Mouse (Mus musculus) midbrain, embryonic 11.5 days (tissue): ENCODE data around the gene Ikzf1. TPM values are rescaled to one million over a fixed set of nuclear protein-coding genes. Genes with fewer than 3 reads are reported as not detected.

Source experiments
- ATAC-seq: fragments of 200-750 bp; cut with Nextera tagmentation; 2 replicates; pipeline ENCODE4 v1.8.0; 2017; ENCODE audit warnings: moderate TSS enrichment, moderate library complexity; ENCODE audit not compliant: low FRiP score
- DNase-seq: peaks from one replicate; pipeline ENCODE4 v3.0.0; 2015; ENCODE audit warnings: low spot score; ENCODE audit errors: missing footprints
- H3K27ac ChIP-seq: fragments of 300-500 bp; sonication (generic); 2 replicates; pipeline ENCODE4 v1.5.1; 2014; ENCODE audit warnings: low read depth, low read length
- H3K27me3 ChIP-seq: fragments of 300-500 bp; sonication (generic); 2 replicates; pipeline ENCODE4 v1.6.1; 2014; ENCODE audit warnings: mild to moderate bottlenecking, low read length, moderate library complexity, mixed read lengths; ENCODE audit not compliant: control insufficient read depth, insufficient read depth
- H3K36me3 ChIP-seq: fragments of 300-500 bp; sonication (generic); 2 replicates; pipeline ENCODE4 v1.6.1; 2014; ENCODE audit warnings: mild to moderate bottlenecking, low read length, moderate library complexity, mixed read lengths; ENCODE audit not compliant: control insufficient read depth, insufficient read depth
- H3K4me1 ChIP-seq: fragments of 300-500 bp; sonication (generic); 2 replicates; pipeline ENCODE4 v1.6.1; 2014; ENCODE audit warnings: low read length; ENCODE audit not compliant: control insufficient read depth, insufficient read depth
- H3K4me2 ChIP-seq: fragments of 300-500 bp; sonication (generic); 2 replicates; pipeline ENCODE4 v1.6.1; 2014; ENCODE audit warnings: mild to moderate bottlenecking, moderate library complexity
- H3K4me3 ChIP-seq: fragments of 300-500 bp; sonication (generic); 2 replicates; pipeline ENCODE4 v1.5.1; 2014; ENCODE audit warnings: low read depth, low read length
- H3K9ac ChIP-seq: fragments of 300-500 bp; sonication (generic); 2 replicates; pipeline ENCODE4 v1.6.1; 2014; ENCODE audit warnings: low read length
- H3K9me3 ChIP-seq: fragments of 300-500 bp; sonication (generic); 2 replicates; pipeline ENCODE4 v1.6.1; 2016; ENCODE audit warnings: low read length; ENCODE audit not compliant: control insufficient read depth
- WGBS: fragments of 180-500 bp; shearing (Covaris S2); extraction: QIAGEN DNeasy Blood & Tissue Kit; methylation state at CpG from one replicate; pipeline ENCODE4 v1.1.7; 2014; 5-methylcytosine and 5-hydroxymethylcytosine counted together
- polyA plus RNA-seq: library from polyadenylated mRNA; unstranded; fragments of >200 nt; fragmentation: Nextera tagmentation; extraction: Ambion mirVana; gene quantifications from 2 replicates; pipeline ENCODE4 v1.2.1, GENCODE M21; 2014

Gene Ikzf1
- polyA plus RNA-seq, 1 experiment from 2014 or later: 2.7 TPM

DNA sequence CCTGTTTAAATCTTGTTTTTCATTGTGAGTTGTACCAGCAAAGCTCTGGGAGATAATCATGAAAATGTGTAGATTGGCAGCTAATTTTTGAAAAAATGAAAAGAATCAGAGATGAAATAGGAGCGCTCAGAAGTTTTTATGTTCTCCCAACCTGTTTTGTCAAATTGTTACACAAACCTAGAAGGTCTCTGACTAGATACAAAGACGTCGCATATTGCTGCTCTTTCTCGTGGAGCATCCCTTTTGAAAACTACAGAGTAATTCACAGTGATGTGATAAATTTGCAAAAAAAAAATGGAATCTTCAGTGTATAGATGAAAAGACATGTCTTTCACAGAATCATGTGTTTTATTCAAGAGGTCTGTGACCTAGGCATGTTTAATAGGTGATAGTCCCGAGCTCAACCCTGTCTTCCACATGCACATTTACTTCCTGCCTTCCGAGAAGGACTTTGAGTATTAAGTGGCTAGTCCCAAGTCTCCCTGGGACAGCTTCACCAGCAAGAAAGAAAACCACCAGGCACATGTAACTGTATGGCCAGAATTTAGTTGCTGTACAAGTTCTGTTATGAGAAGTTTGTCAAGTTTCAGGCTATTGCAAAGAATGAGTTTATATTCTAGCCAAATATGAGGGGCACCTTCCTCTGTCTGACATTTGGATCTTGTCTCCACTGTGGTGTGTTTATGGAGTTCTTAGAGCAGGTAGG, 9.8 kb downstream of the Ikzf1 start:
- no peak overlapping the region for H3K9ac ChIP-seq
- H3K36me3 ChIP-seq: no peaks in the 10 kb centered on the region
- no peaks in the 10 kb centered on the region for H3K27me3 ChIP-seq
- H3K27ac ChIP-seq: no peak overlapping the region
- H3K9me3 ChIP-seq: no peaks in the 10 kb centered on the region
- peak; percentile 12 for DNase-seq
- ATAC-seq: no peak
- 91% methylated on average over 6 of the region's 6 CpGs for WGBS
- H3K4me3 ChIP-seq: no peak overlapping the region
- H3K4me2 ChIP-seq: no peak overlapping the region
- H3K4me1 ChIP-seq: no peaks in the 10 kb centered on the region

DNA sequence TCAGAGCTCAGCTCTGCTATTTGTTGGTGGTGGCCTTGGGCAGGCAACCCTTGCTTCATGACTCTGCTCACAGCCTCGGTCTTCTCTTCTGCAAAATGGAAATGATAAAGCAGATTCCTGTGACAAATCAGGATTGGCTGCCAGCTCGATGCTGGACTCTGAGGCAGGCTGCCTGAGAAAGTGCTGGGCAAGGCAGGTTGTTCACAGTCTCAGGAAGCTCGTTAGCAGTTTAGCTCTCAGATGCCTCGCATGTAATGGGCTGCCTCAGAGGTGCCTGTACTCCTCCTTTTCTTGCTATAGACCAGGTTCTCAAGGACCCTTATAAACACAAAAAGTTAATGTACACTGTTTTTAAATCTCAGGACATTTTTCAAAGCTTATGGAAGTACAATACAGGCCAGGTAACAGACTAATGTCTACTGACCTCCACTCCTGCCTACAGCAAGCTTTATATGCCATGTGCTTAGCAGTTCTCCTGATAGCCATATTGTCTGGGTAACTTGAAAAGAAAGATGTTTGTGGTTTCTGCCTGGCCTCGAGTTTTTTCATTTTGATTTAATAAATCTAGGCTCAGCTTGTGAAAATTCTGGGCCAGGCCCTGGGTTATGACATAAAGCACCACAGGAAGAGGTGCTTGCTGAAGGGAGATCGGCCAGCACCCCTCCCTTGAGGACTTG, 10.5 kb downstream of the Ikzf1 start:
- DNase-seq (no peak), ATAC-seq (no peak)
- no peak overlapping the region for H3K9ac ChIP-seq
- no peak overlapping the region for H3K4me3 ChIP-seq
- no peaks in the 10 kb centered on the region for H3K27me3 ChIP-seq
- H3K27ac ChIP-seq: no peak overlapping the region
- H3K36me3 ChIP-seq: no peaks in the 10 kb centered on the region
- H3K9me3 ChIP-seq: no peaks in the 10 kb centered on the region
- no peak overlapping the region for H3K4me2 ChIP-seq
- 78% methylated on average over 6 of the region's 6 CpGs for WGBS
- H3K4me1 ChIP-seq: no peaks in the 10 kb centered on the region

DNA sequence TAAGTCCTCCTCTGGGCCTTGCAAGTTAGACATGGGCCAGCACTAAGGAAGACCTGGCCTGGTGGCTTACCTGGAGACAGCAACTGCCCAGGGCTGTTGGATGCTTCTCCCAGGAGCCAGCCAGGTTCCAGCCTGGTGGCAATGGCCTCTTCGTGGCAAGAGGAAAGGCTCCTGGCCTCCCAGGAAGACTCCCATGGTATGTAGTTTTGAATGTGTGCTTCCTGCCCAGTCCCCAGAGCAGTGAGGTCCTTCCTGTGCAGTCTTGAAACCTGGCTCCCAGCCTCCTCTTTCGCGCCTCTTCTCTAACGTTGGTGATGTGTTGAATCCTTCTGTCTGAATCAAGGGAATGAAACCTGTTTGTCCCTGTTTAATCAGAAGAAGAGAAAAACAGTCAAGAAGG, 11.1 kb downstream of the Ikzf1 start:
- ATAC-seq: no peak
- Histone ChIP-seq H3K27me3 (no peaks in the 10 kb centered on the region), H3K9ac (no peak overlapping the region), H3K4me1 (no peaks in the 10 kb centered on the region), H3K36me3 (no peaks in the 10 kb centered on the region), H3K9me3 (no peaks in the 10 kb centered on the region), H3K4me3 (no peak overlapping the region), H3K4me2 (no peak overlapping the region), H3K27ac (no peak overlapping the region)
- WGBS: 89% methylated on average over 4 of the region's 4 CpGs
- peak; percentile 62 for DNase-seq

DNA sequence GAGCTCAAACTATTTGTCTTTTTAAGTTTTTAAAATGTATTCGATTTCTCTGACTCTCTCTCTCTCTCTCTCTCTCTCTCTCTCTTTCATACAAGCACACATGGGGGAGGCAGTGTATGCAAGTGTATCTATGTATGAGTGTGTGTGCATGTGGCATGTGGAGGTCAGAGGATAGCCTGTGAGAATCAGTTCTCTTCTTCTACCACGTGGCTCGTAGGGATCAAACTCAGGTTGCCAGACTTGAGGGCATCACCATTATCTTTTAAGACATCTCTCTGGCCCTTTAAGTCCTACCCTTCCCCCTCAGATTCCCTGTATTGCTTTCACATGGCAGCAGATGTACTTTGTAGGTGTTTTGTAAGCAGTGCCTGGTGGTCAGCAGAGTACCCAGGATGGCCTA, 12.0 kb downstream of the Ikzf1 start:
- no peak for DNase-seq
- no peak overlapping the region for H3K9ac ChIP-seq
- H3K9me3 ChIP-seq: no peaks in the 10 kb centered on the region
- H3K36me3 ChIP-seq: no peaks in the 10 kb centered on the region
- no peak overlapping the region for H3K4me3 ChIP-seq
- no peak overlapping the region for H3K27ac ChIP-seq
- H3K4me1 ChIP-seq: no peaks in the 10 kb centered on the region
- ATAC-seq: no peak
- 87% methylated on average over 3 of the region's 3 CpGs for WGBS
- H3K27me3 ChIP-seq: no peaks in the 10 kb centered on the region
- H3K4me2 ChIP-seq: no peak overlapping the region

DNA sequence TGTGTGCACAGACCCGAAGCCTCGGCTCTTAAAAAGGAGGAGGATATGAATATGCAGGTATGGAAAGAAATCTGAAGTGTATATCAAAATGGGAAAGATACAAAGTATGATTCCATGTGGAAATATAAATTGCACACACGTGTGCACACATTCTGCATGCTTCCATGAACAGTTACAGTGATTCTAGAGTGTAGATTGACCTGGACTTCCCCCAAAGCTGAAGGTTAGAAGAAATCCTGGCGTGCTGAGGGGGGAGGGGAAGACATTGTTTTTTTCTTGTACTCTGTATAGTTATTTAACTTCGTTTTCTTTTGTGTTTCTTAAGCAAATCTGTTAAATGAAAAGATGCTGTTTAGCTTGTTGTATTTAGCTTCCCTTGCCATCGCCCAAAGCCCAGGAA, 16.6 kb downstream of the Ikzf1 start:
- no peak overlapping the region for H3K9ac ChIP-seq
- no peak overlapping the region for H3K27ac ChIP-seq
- no peaks in the 10 kb centered on the region for H3K4me1 ChIP-seq
- DNase-seq (no peak), ATAC-seq (no peak)
- WGBS: 79% methylated on average over 6 of the region's 6 CpGs
- no peaks in the 10 kb centered on the region for H3K36me3 ChIP-seq
- no peak overlapping the region for H3K4me3 ChIP-seq
- H3K4me2 ChIP-seq: no peak overlapping the region
- H3K9me3 ChIP-seq: no peaks in the 10 kb centered on the region
- H3K27me3 ChIP-seq: no peaks in the 10 kb centered on the region

DNA sequence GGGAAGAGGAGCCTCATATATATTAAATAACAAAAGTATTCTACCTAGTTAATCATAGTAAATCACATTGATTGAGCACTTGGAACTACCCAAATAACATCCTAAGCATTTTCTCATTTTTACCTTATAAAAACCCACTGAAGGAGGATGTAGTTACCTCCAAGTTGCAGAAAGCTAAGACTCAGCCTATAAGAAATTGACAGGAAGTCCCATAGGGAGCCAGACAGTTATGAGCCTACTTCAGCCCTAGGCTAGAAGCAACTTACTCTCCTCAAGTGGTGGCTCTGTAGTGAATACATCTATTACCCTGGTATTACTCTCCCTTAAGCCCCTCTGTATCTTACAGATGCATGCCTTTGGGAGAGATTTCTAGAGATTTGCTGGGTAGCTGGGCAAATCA, 19.0 kb downstream of the Ikzf1 start:
- no peak overlapping the region for H3K4me3 ChIP-seq
- no peaks in the 10 kb centered on the region for H3K36me3 ChIP-seq
- H3K4me1 ChIP-seq: no peaks in the 10 kb centered on the region
- no peak overlapping the region for H3K27ac ChIP-seq
- no peak overlapping the region for H3K4me2 ChIP-seq
- no peak for ATAC-seq
- no peak overlapping the region for H3K9ac ChIP-seq
- no peaks in the 10 kb centered on the region for H3K9me3 ChIP-seq
- DNase-seq: no peak
- H3K27me3 ChIP-seq: no peaks in the 10 kb centered on the region

DNA sequence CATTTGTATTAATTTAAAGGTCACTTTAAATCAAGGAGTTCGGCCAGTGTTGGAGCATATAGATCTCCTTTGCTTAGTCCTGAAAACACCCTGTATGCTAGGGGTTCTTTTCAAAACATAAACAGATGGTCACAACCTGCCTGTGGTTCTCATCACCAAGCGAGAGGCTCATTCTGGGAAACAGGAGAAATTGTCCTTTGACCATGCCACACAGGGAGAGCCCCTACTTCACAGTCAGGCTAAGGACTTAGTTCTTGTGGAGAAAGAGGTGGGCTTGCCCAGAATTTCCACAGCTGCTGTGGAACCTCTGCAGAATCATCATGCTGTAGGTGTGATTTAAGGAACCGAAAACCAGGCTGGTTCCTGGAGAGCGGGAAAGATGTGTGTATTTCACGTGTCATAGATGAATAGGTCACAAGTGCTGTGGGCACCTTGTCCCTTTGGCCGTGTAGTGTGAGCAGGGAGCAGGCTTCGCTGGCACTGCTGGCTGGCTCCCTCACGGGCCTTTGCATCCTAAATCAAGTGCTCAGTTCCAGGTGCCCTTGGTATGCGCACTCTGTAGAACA, 23.4 kb downstream of the Ikzf1 start:
- WGBS: 90% methylated on average over 9 of the region's 9 CpGs
- DNase-seq (peak; percentile 10), ATAC-seq (no peak)

DNA sequence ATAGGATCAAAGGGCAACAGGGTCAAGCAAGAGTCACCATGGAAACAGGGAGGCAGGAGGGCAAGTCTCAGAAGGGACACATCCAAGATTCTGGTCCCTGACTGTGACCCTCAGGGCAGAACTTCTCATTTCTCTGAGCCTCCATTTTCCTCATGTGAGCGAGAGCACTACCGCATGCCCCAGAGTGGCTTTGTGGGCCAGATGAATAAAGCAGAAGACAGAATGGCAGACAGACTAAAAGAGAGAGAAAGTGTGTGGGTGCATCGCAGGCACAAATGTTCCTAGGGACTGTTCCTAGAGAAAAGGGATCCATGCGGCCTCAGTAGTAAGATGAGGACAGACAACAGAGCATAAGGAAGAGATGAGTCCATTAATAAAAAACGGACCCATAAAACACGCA, 24.5 kb downstream of the Ikzf1 start:
- Histone ChIP-seq H3K27me3 (no peaks in the 10 kb centered on the region), H3K36me3 (no peaks in the 10 kb centered on the region), H3K9ac (no peak overlapping the region), H3K27ac (no peak overlapping the region), H3K4me2 (no peak overlapping the region), H3K9me3 (no peaks in the 10 kb centered on the region), H3K4me1 (no peaks in the 10 kb centered on the region), H3K4me3 (no peak overlapping the region)
- ATAC-seq: no peak
- DNase-seq: peak; percentile 39
- WGBS: 91% methylated on average over 6 of the region's 6 CpGs

More for the DNA sequence above, 23.4 kb downstream of the Ikzf1 start:
- Histone ChIP-seq H3K9ac (no peak overlapping the region), H3K36me3 (no peaks in the 10 kb centered on the region), H3K4me2 (no peak overlapping the region), H3K4me1 (no peaks in the 10 kb centered on the region), H3K27ac (no peak overlapping the region), H3K9me3 (no peaks in the 10 kb centered on the region), H3K27me3 (no peaks in the 10 kb centered on the region), H3K4me3 (no peak overlapping the region)

DNA sequence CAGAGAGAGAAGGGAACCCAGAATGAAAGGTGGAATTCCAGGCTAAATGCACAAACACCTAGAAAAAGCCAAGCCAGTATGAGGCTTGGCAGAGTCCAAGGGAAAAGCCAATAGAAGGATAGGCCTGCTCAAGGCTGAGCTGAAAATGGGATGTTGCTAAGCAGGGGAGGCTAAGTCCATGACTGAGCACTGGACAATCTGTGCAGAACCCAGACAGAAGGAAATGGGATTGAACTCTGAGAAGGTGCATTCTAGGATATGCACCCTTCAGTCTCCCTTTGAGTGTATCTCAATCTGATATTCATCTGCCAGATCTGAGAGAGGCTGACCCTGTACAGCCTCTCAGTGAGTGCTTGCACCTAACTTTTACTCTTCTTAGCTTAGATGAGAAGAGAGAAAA, 25.9 kb downstream of the Ikzf1 start:
- ATAC-seq (no peak), DNase-seq (peak; percentile 65)
- H3K27ac ChIP-seq: no peak overlapping the region
- H3K4me1 ChIP-seq: no peaks in the 10 kb centered on the region
- no peaks in the 10 kb centered on the region for H3K27me3 ChIP-seq
- H3K4me3 ChIP-seq: no peak overlapping the region
- H3K36me3 ChIP-seq: no peaks in the 10 kb centered on the region
- no peaks in the 10 kb centered on the region for H3K9me3 ChIP-seq
- H3K4me2 ChIP-seq: no peak overlapping the region
- H3K9ac ChIP-seq: no peak overlapping the region
